In genomic region chr3:95210585-95210984, GRCm38 (mm10) we compare ENCODE assay signal across 24 mouse cellular contexts. TPM values are rescaled to one million over a fixed set of nuclear protein-coding genes. Genes with fewer than 3 reads are reported as not detected.
DNase-seq lines count a peak whose midpoint lies in the region; ATAC-seq lines count a peak whose summit lies in the region.
"Had no signal": no experiment of that assay in that cellular context is flagged by ENCODE, and none has a peak within 500 bp of the region (broad histone marks: within the 10 kb centered on the region; RNA-seq: fewer than 3 reads in every experiment).

No protein-coding gene starts in this region.

- H3K4me2 ChIP-seq in heart, embryonic 16.5 days (ENCODE audit: low read depth, low read length) = no peak overlapping the region
- H3K4me2 ChIP-seq: embryonic facial prominence, embryonic 13.5 days; forebrain, embryonic 12.5 days; hindbrain, embryonic 13.5 days had no signal

- intact Hi-C loops in left cerebral cortex, postnatal 14 days (cut with DNase I) = no loop called here

- no peaks in the 10 kb centered on the region for H3K4me1 ChIP-seq in heart, embryonic 16.5 days (ENCODE audit: control insufficient read depth, insufficient read depth, low read length)
- H3K4me1 ChIP-seq: embryonic facial prominence, embryonic 13.5 days; forebrain, embryonic 12.5 days; heart, embryonic 10.5 days; hindbrain, embryonic 13.5 days had no signal

- no peak for DNase-seq in heart, adult 11 months
- peak; percentile 38 to 56 for DNase-seq in thymus, adult 18-20 months
- DNase-seq in thymus, postnatal 14 days = peak; percentile 68
- DNase-seq in kidney, postnatal 25 days = no peak
- DNase-seq in right cerebral cortex, postnatal 36 days (ENCODE audit: low spot score in 2 of 2) = no peak
- no peak for DNase-seq in left cerebral cortex, postnatal 14 days (ENCODE audit: low spot score in 2 of 2)
- DNase-seq: adrenal gland, postnatal 10 days; cerebellum, adult 11 months; cerebellum, adult 8-10 months; cerebellum, postnatal 14 days; gastrocnemius, postnatal 36 days; heart, adult 18-20 months; heart, postnatal 14 days had no signal

- H3K9me3 ChIP-seq in heart, embryonic 16.5 days (replicated peaks; ENCODE audit: control insufficient read depth, low read length) = no peaks in the 10 kb centered on the region
- H3K9me3 ChIP-seq: embryonic facial prominence, embryonic 13.5 days; forebrain, embryonic 12.5 days; G1E; heart, embryonic 10.5 days; hindbrain, embryonic 13.5 days had no signal

- 80% methylated on average over 2 of the region's 2 CpGs for WGBS in heart, embryonic 16.5 days

- no peaks in the 10 kb centered on the region for H3K27me3 ChIP-seq in heart, embryonic 16.5 days (ENCODE audit: control insufficient read depth, insufficient read depth, low read length)
- H3K27me3 ChIP-seq: embryonic facial prominence, embryonic 13.5 days; forebrain, embryonic 12.5 days; hindbrain, embryonic 13.5 days had no signal

- H3K4me3 ChIP-seq in heart, embryonic 16.5 days (ENCODE audit: low read length) = no peak overlapping the region
- H3K4me3 ChIP-seq: embryonic facial prominence, embryonic 13.5 days; forebrain, embryonic 12.5 days; heart, embryonic 10.5 days; hindbrain, embryonic 13.5 days had no signal

- no peak overlapping the region for H3K9ac ChIP-seq in heart, embryonic 16.5 days (ENCODE audit: low read length)
- H3K9ac ChIP-seq: embryonic facial prominence, embryonic 13.5 days; forebrain, embryonic 12.5 days; hindbrain, embryonic 13.5 days had no signal

- ATAC-seq in heart, embryonic 16.5 days (replicated peaks; ENCODE audit: extremely low read depth, insufficient read depth, low FRiP score) = peak; percentile 58
- no peak for ATAC-seq in megakaryocyte-erythroid progenitor cell, adult 5-6 weeks (replicated peaks; ENCODE audit: low FRiP score, low TSS enrichment, poor library complexity, severe bottlenecking)
- ATAC-seq: forebrain, embryonic 16.5 days had no signal

- peaks cover 24% of the 10 kb centered on the region for H3K36me3 ChIP-seq in heart, embryonic 16.5 days (ENCODE audit: control insufficient read depth, insufficient read depth)

- no peak overlapping the region for H3K27ac ChIP-seq in heart, embryonic 16.5 days (ENCODE audit: low read length)
- H3K27ac ChIP-seq: embryonic facial prominence, embryonic 13.5 days; forebrain, embryonic 12.5 days; heart, embryonic 10.5 days; hindbrain, embryonic 13.5 days had no signal

RNA-seq across cellular contexts. Expression of gene Gabpb2, which starts 7.1 kb away (rescaled TPM):
- polyA plus RNA-seq in heart, embryonic 16.5 days (2015; fragmentation: Nextera tagmentation; extraction: Ambion mirVana) = 6.3 and 6.6 TPM in 2 replicates
- 59.0 and 63.9 TPM in 2 replicates for total RNA-seq in megakaryocyte-erythroid progenitor cell, adult 5-6 weeks (2014; fragmentation: Nextera tagmentation)
- total RNA-seq in megakaryocyte-erythroid progenitor cell, adult 5-6 weeks (2017) = 59.2 and 64.2 TPM in 2 replicates
- 1 to 10 TPM; 7.5 to 7.8 TPM for total RNA-seq in left cerebral cortex, postnatal 14 days (2021)

RNA-seq across cellular contexts. Expression of gene Cdc42se1, which starts 17.9 kb away (rescaled TPM):
- 57.8 and 59.3 TPM in 2 replicates for polyA plus RNA-seq in heart, embryonic 16.5 days (2015; fragmentation: Nextera tagmentation; extraction: Ambion mirVana)
- total RNA-seq in megakaryocyte-erythroid progenitor cell, adult 5-6 weeks (2014; fragmentation: Nextera tagmentation) = 69.0 and 127 TPM in 2 replicates
- total RNA-seq in megakaryocyte-erythroid progenitor cell, adult 5-6 weeks (2017) = 49.5 and 59.1 TPM in 2 replicates
- total RNA-seq in left cerebral cortex, postnatal 14 days (2021) = 10 to 100 TPM; 67.3 to 71.2 TPM

RNA-seq across cellular contexts. Expression of gene Mllt11, which starts 21.4 kb away (rescaled TPM):
- 9.8 and 11.5 TPM in 2 replicates for polyA plus RNA-seq in heart, embryonic 16.5 days (2015; fragmentation: Nextera tagmentation; extraction: Ambion mirVana)
- 6.0 and 6.9 TPM in 2 replicates for total RNA-seq in megakaryocyte-erythroid progenitor cell, adult 5-6 weeks (2014; fragmentation: Nextera tagmentation)
- 1.9 and 3.6 TPM in 2 replicates for total RNA-seq in megakaryocyte-erythroid progenitor cell, adult 5-6 weeks (2017)
- total RNA-seq in left cerebral cortex, postnatal 14 days (2021) = 100 to 1,000 TPM; 468 to 474 TPM

RNA-seq across cellular contexts. Expression of gene Gm128, which starts 30.8 kb away (rescaled TPM):
- polyA plus RNA-seq in heart, embryonic 16.5 days (2015; fragmentation: Nextera tagmentation; extraction: Ambion mirVana) = 0.50 and 0.51 TPM in 2 replicates
- total RNA-seq in megakaryocyte-erythroid progenitor cell, adult 5-6 weeks (2014; fragmentation: Nextera tagmentation) = 0.92 and 2.5 TPM in 2 replicates
- 0.27 TPM in 1 of 2 replicates, not detected in the other for total RNA-seq in megakaryocyte-erythroid progenitor cell, adult 5-6 weeks (2017)
- not detected for total RNA-seq in left cerebral cortex, postnatal 14 days (2021)
- total RNA-seq: G1E; gastrocnemius, adult 18-20 months; gastrocnemius, postnatal 36 days; heart, adult 18-20 months; heart, postnatal 14 days had no signal
- polyA plus RNA-seq: forebrain, embryonic 16.5 days; G1E had no signal

RNA-seq across cellular contexts. Expression of gene Bnipl, which starts 40.4 kb away (rescaled TPM):
- 0.22 and 0.37 TPM in 2 replicates for polyA plus RNA-seq in heart, embryonic 16.5 days (2015; fragmentation: Nextera tagmentation; extraction: Ambion mirVana)
- total RNA-seq in megakaryocyte-erythroid progenitor cell, adult 5-6 weeks (2014; fragmentation: Nextera tagmentation) = not detected in 2 replicates
- not detected in 2 replicates for total RNA-seq in megakaryocyte-erythroid progenitor cell, adult 5-6 weeks (2017)
- under 1 TPM in 1 of 2 experiments, not detected in 1; 0.33 TPM for total RNA-seq in left cerebral cortex, postnatal 14 days (2021)
- total RNA-seq: G1E; gastrocnemius, adult 18-20 months; gastrocnemius, postnatal 36 days; heart, adult 18-20 months; hematopoietic stem cell, adult 5-6 weeks had no signal
- polyA plus RNA-seq: heart, embryonic 14.5 days had no signal

Comparison
In these comparisons a context has a peak if more than half of its experiments do, and no peak if none do; other contexts are left out.
1. DNase-seq: peak in thymus, adult 18-20 months (2 of 2) and thymus, postnatal 14 days (single experiment); none in heart, adult 11 months (single experiment), kidney, postnatal 25 days (0 of 2), right cerebral cortex, postnatal 36 days (0 of 2) and left cerebral cortex, postnatal 14 days (0 of 2).
2. RNA of gene Gabpb2, which starts 7.1 kb away (total RNA-seq): 59.0 to 64.2 TPM in megakaryocyte-erythroid progenitor cell, adult 5-6 weeks; 7.5 to 7.8 TPM in left cerebral cortex, postnatal 14 days; every median in the first group is over 4 times any median in the second.
3. RNA of gene Mllt11, which starts 21.4 kb away (total RNA-seq): 468 to 474 TPM in left cerebral cortex, postnatal 14 days; 1.9 to 6.9 TPM in megakaryocyte-erythroid progenitor cell, adult 5-6 weeks; every median in the first group is over 10 times any median in the second.